Mouse (Mus musculus) liver, postnatal 0 days (tissue): ENCODE measurements at regions not wholly inside any gene's neighbourhood (a gene's known extent, or its start where the extent isn't known, plus 50 kb on each side); places are given as distances from the start of the nearest gene placed in this dataset. TPM values are rescaled to one million over a fixed set of nuclear protein-coding genes. Genes with fewer than 3 reads are reported as not detected.

Source experiments
- ATAC-seq: fragments of 200-750 bp; cut with Nextera tagmentation; 2 replicates; pipeline ENCODE4 v1.8.0; 2017; ENCODE audit warnings: mild to moderate bottlenecking, moderate library complexity
- DNase-seq: peaks from one replicate; pipeline ENCODE4 v3.0.0-alpha.2; 2016
- H3K27ac ChIP-seq: fragments of 300-500 bp; sonication (generic); 2 replicates; pipeline ENCODE4 v1.5.1; 2014; ENCODE audit warnings: antibody characterized with exemption, moderate library complexity, mild to moderate bottlenecking, low read depth
- H3K27me3 ChIP-seq: fragments of 300-500 bp; sonication (generic); 2 replicates; pipeline ENCODE4 v1.6.1; 2014; ENCODE audit warnings: low read length, control low read depth, mixed read lengths; ENCODE audit not compliant: insufficient read depth
- H3K36me3 ChIP-seq: fragments of 300-500 bp; sonication (generic); replicated peaks from 2 replicates; pipeline ENCODE4 v1.6.1; 2014; ENCODE audit warnings: mild to moderate bottlenecking, control low read depth, low read length, moderate library complexity, mixed read lengths; ENCODE audit not compliant: insufficient read depth
- H3K4me1 ChIP-seq: fragments of 300-500 bp; sonication (generic); 2 replicates; pipeline ENCODE4 v1.6.1; 2014; ENCODE audit warnings: antibody characterized with exemption, mild to moderate bottlenecking, control low read depth; ENCODE audit not compliant: insufficient read depth
- H3K4me2 ChIP-seq: fragments of 300-500 bp; sonication (generic); 2 replicates; pipeline ENCODE4 v1.6.1; 2014; ENCODE audit warnings: low read depth, mild to moderate bottlenecking, low read length, moderate library complexity, mixed read lengths
- H3K4me3 ChIP-seq: fragments of 300-500 bp; sonication (generic); 2 replicates; pipeline ENCODE4 v1.5.1; 2014; ENCODE audit warnings: low read depth, low read length
- H3K9ac ChIP-seq: fragments of 300-500 bp; sonication (generic); replicated peaks from 2 replicates; pipeline ENCODE4 v1.6.1; 2014; ENCODE audit warnings: mild to moderate bottlenecking, moderate library complexity
- H3K9me3 ChIP-seq: fragments of 300-500 bp; sonication (generic); 2 replicates; pipeline ENCODE4 v1.6.1; 2016; ENCODE audit warnings: mild to moderate bottlenecking, control low read depth, low read length, mixed read lengths
- CTCF ChIP-seq: sonication (generic); IDR thresholded peaks from 2 replicates; pipeline ENCODE4 v1.5.1; 2016; ENCODE audit warnings: antibody characterized with exemption, low read depth
- EP300 ChIP-seq: IDR thresholded peaks from 2 replicates; pipeline ENCODE4 v1.6.1; 2016; ENCODE audit warnings: antibody characterized with exemption, low read depth, mild to moderate bottlenecking
- WGBS: fragments of 180-500 bp; shearing (Covaris S2); extraction: QIAGEN DNeasy Blood & Tissue Kit; methylation state at CpG from one replicate; pipeline ENCODE4 v1.1.7; 2014; ENCODE audit not compliant: insufficient replicate concordance; 5-methylcytosine and 5-hydroxymethylcytosine counted together
- microRNA-seq: library from miRNA; unstranded; fragments of <30 nt; microRNA quantifications from one replicate; pipeline ENCODE4, GENCODE M21; 2016

GRCm38 (mm10) chr13:107074917-107075316 lies 53.0 kb upstream of the Kif2a start:
- H3K9ac ChIP-seq: no peak overlapping the region
- DNase-seq: no peak
- WGBS: 61% methylated on average over 4 of the region's 4 CpGs
- no peaks in the 10 kb centered on the region for H3K9me3 ChIP-seq
- peak overlapping the region; percentile 45 for H3K4me2 ChIP-seq
- TF ChIP-seq CTCF (no peak), EP300 (no peak)
- no peak for ATAC-seq
- H3K27me3 ChIP-seq: no peaks in the 10 kb centered on the region
- H3K27ac ChIP-seq: no peak overlapping the region
- H3K4me1 ChIP-seq: peaks cover 20% of the 10 kb centered on the region
- no peaks in the 10 kb centered on the region for H3K36me3 ChIP-seq
- no peak overlapping the region for H3K4me3 ChIP-seq

- peak overlapping the region; percentile 24; the same call in 1 of the 2 replicates for H3K4me3 ChIP-seq
- TF ChIP-seq EP300: no peak
- TF ChIP-seq CTCF: no peak
- H3K4me2 ChIP-seq: peak overlapping the region; percentile 65
- no peak overlapping the region for H3K27ac ChIP-seq
- peak overlapping the region; percentile 46; the same call in 1 of the 2 replicates for H3K9ac ChIP-seq
- H3K27me3 ChIP-seq: no peaks in the 10 kb centered on the region
- no peaks in the 10 kb centered on the region for H3K36me3 ChIP-seq
- 22% methylated on average over 14 of the region's 14 CpGs for WGBS
- no peak for DNase-seq
- H3K4me1 ChIP-seq: peaks cover 23% of the 10 kb centered on the region
- no peaks in the 10 kb centered on the region for H3K9me3 ChIP-seq
- ATAC-seq: no peak
These were observed 51.2 kb upstream of the Kif2a start for GRCm38 (mm10) chr13:107073039-107073620.

- no peak for DNase-seq
- Histone ChIP-seq H3K9ac (0 out of 2 replicates have a peak overlapping the region, but pooled peaks have one; percentile 7), H3K4me1 (peaks cover 23% of the 10 kb centered on the region), H3K36me3 (no peaks in the 10 kb centered on the region), H3K27me3 (no peaks in the 10 kb centered on the region), H3K4me2 (peak overlapping the region; percentile 65), H3K27ac (no peak overlapping the region), H3K9me3 (no peaks in the 10 kb centered on the region), H3K4me3 (peak overlapping the region; percentile 24; the same call in 1 of the 2 replicates)
- no peak for TF ChIP-seq CTCF
- no peak for TF ChIP-seq EP300
- no peak for ATAC-seq
- whole genome bisulfite sequencing: 58% methylated on average over 11 of the region's 11 CpGs
These were observed 50.6 kb upstream of the Kif2a start for GRCm38 (mm10) chr13:107072345-107073038.

Small RNAs in the stretch of these regions (microRNA-seq; reads per million reads assigned to microRNA genes)
- gene Gm22118: not detected
